Mouse (Mus musculus): Measurements from ENCODE around the gene Sncg.

DNA sequence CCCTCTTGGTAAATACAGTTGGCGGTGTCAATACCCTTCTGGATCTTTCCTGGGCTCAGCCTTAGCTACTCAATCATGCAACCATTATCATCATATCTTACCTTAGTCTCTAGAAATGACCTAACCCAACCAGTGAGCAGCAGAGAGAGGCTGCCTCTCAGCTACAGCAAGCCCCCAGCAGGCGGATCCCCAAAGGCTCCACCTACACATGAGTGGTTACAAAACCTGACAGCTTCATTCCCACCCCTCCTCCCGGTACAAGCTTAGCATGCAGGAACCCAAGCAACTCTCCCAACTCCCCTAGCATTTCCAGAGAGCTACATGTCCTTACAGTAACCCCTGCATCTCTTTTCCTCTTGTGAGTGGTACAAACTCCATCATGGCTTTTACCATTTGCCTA, 25.4 kb upstream of the Sncg start:
- no peak for TF ChIP-seq CTCF (IDR thresholded peaks at IDR 0.05; ENCODE audit: low read depth)
- no peak for TF ChIP-seq EP300 (optimal IDR thresholded peaks at IDR 0.05)

Data from stomach, postnatal 0 days (tissue).